Mouse (Mus musculus): ENCODE data around the gene Bphl.
A peak's percentile ranks its signal among the peaks of the same experiment; 100 is the strongest.

Bphl gene

GRCm38 (mm10) chr13:34089358-34089757, 52.0 kb downstream of the Bphl start:
- DNase-seq = no peak

GRCm38 (mm10) chr13:34095542-34096435, 58.4 kb downstream of the Bphl start:
- DNase-seq = peak; percentile 36

- DNase-seq = no peak
Measured at GRCm38 (mm10) chr13:34096455-34096854, 59.1 kb downstream of the Bphl start.

GRCm38 (mm10) chr13:34097086-34097485, 59.7 kb downstream of the Bphl start:
- no peak for DNase-seq

GRCm38 (mm10) chr13:34100733-34101132, 63.3 kb downstream of the Bphl start:
- no peak for DNase-seq

- DNase-seq = no peak
Measured at GRCm38 (mm10) chr13:34101247-34101646, 63.9 kb downstream of the Bphl start.

GRCm38 (mm10) chr13:34101908-34102307, 64.5 kb downstream of the Bphl start:
- no peak for DNase-seq

- no peak for DNase-seq
Measured at GRCm38 (mm10) chr13:34105364-34105763, 68.0 kb downstream of the Bphl start.

GRCm38 (mm10) chr13:34106256-34106655, 68.9 kb downstream of the Bphl start:
- DNase-seq = no peak

GRCm38 (mm10) chr13:34106999-34107398, 69.6 kb downstream of the Bphl start:
- DNase-seq = no peak

GRCm38 (mm10) chr13:34109035-34109676, 71.8 kb downstream of the Bphl start:
- no peak for DNase-seq

- DNase-seq = no peak
Measured at GRCm38 (mm10) chr13:34109677-34110058, 72.3 kb downstream of the Bphl start.

GRCm38 (mm10) chr13:34111019-34111418, 73.6 kb downstream of the Bphl start:
- no peak for DNase-seq

- no peak for DNase-seq
Measured at GRCm38 (mm10) chr13:34111878-34112277, 74.5 kb downstream of the Bphl start.

- no peak for DNase-seq
Measured at GRCm38 (mm10) chr13:34112369-34113081, 75.1 kb downstream of the Bphl start.

- no peak for DNase-seq
Measured at GRCm38 (mm10) chr13:34113086-34113485, 75.7 kb downstream of the Bphl start.

- no peak for DNase-seq
Measured at GRCm38 (mm10) chr13:34114654-34115053, 77.3 kb downstream of the Bphl start.

- DNase-seq = no peak
Measured at GRCm38 (mm10) chr13:34116508-34116907, 79.1 kb downstream of the Bphl start.

GRCm38 (mm10) chr13:34118816-34119215, 81.4 kb downstream of the Bphl start:
- DNase-seq = no peak

- DNase-seq = no peak
Measured at GRCm38 (mm10) chr13:34119406-34119805, 82.0 kb downstream of the Bphl start.

- no peak for DNase-seq
Measured at GRCm38 (mm10) chr13:34120536-34120935, 83.1 kb downstream of the Bphl start.

Measured in cerebellum, adult 9-11 months (tissue).